ENCODE assay signal across 8 mouse cellular contexts in the genomic region with DNA sequence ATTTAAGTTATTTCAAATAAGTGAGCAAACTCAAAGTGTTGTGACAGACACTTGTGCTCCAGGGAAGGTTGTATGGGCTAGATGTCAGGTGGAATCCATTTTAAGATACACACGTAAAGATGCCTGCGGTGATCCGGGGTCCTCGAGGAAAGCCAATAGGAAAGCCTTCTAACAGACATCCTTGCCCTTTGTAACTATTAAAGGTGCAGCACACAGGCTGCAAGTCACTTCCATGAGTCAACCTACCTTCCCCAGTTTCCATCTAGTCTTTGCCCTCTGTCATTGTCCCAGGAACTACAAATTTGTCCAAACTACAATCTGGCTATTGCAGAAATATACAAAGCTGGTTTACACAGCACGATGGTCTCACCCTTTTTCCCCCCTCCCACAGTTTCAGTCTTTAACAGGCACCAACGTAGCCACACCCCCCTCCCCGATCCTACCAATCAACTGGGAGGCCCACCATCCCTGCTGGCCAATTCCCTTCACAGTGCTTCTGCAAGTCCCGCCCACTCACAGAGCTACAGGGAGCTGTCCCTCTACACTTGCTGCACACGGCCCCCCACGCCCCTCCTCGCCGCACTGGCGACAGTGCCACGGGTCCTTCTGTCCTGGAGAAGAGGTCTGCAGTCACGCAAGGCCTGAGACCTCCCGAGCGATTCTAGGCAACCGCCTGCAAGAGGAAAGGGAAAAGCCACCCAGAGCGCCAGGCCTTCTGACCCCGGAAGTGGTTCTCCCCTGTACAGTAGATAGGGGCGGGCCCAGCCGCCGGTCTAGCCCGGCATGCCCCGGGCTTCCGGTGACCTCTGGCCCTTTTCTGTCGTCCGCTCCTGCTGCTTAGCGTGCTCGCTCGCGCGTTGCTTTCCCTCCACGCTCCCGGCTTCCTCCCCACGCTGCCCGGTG. TPM values are rescaled to one million over a fixed set of nuclear protein-coding genes. Genes with fewer than 3 reads are reported as not detected.
DNase-seq lines count a peak whose midpoint lies in the region; ATAC-seq lines count a peak whose summit lies in the region.

TSS of gene Tomm70a (plus strand) at position 791 of the 903 bp plus-strand sequence.

- peak; percentile 97 for ATAC-seq in heart, embryonic 13.5 days (ENCODE audit: extremely low read depth, insufficient number of reproducible peaks, low FRiP score, low TSS enrichment)
- ATAC-seq in liver, embryonic 12.5 days: peak; percentile 99
- ATAC-seq in stomach, embryonic 15.5 days (ENCODE audit: insufficient read depth, low FRiP score, low read depth): peak; percentile 99

- WGBS in heart, embryonic 13.5 days: under 1% methylated on average over 37 of the region's 37 CpGs
- WGBS in liver, embryonic 12.5 days (ENCODE audit: insufficient replicate concordance): under 1% methylated on average over 36 of the region's 37 CpGs
- WGBS in stomach, embryonic 15.5 days: under 1% methylated on average over 37 of the region's 37 CpGs

- H3K9me3 ChIP-seq in heart, embryonic 13.5 days: no peaks in the 10 kb centered on the region
- no peaks in the 10 kb centered on the region for H3K9me3 ChIP-seq in liver, embryonic 12.5 days (replicated peaks)
- H3K9me3 ChIP-seq in stomach, embryonic 15.5 days: no peaks in the 10 kb centered on the region

- no peaks in the 10 kb centered on the region for H3K36me3 ChIP-seq in heart, embryonic 13.5 days
- H3K36me3 ChIP-seq in liver, embryonic 12.5 days: peaks cover 6% of the 10 kb centered on the region
- no peaks in the 10 kb centered on the region for H3K36me3 ChIP-seq in stomach, embryonic 15.5 days

- peak within 1 kb of the TSS; percentile 92 for H3K4me3 ChIP-seq in brown adipose tissue, adult 24 weeks (ENCODE audit: insufficient read depth, low read depth, low read length)
- H3K4me3 ChIP-seq in heart, embryonic 13.5 days: peak within 1 kb of the TSS; percentile 99
- peak within 1 kb of the TSS; percentile 97 for H3K4me3 ChIP-seq in liver, embryonic 12.5 days
- H3K4me3 ChIP-seq in stomach, embryonic 15.5 days (replicated peaks): peak within 1 kb of the TSS; percentile 99

- DNase-seq in CD4-positive, CD25-positive, alpha-beta regulatory T cell, adult 2 months (ENCODE audit: low read depth, low spot score): peak; percentile 93
- DNase-seq in fat pad, adult 2 months (ENCODE audit: extremely low read depth, low read depth, low spot score): peak; percentile 67
- DNase-seq in kidney, postnatal 10 days: peak; percentile 96
- peak; percentile 85 to 89 for DNase-seq in natural killer cell, adult 2 months (ENCODE audit: low spot score in 2 of 2)

- peak within 1 kb of the TSS; percentile 87 for H3K27ac ChIP-seq in brown adipose tissue, adult 24 weeks (replicated peaks; ENCODE audit: low read depth, low read length)
- peak within 1 kb of the TSS; percentile 95 for H3K27ac ChIP-seq in heart, embryonic 13.5 days (replicated peaks)
- H3K27ac ChIP-seq in liver, embryonic 12.5 days: peak within 1 kb of the TSS; percentile 88
- H3K27ac ChIP-seq in stomach, embryonic 15.5 days: peak within 1 kb of the TSS; percentile 96

- peaks cover 8% of the 10 kb centered on the region for H3K4me1 ChIP-seq in brown adipose tissue, adult 24 weeks (ENCODE audit: control insufficient read depth, insufficient read depth, insufficient read length, low read length)
- H3K4me1 ChIP-seq in heart, embryonic 13.5 days: peaks cover 26% of the 10 kb centered on the region
- H3K4me1 ChIP-seq in liver, embryonic 12.5 days: peaks cover 30% of the 10 kb centered on the region
- H3K4me1 ChIP-seq in stomach, embryonic 15.5 days: peaks cover 12% of the 10 kb centered on the region

- peak within 1 kb of the TSS; percentile 99 for H3K9ac ChIP-seq in heart, embryonic 13.5 days
- H3K9ac ChIP-seq in liver, embryonic 12.5 days: peak within 1 kb of the TSS; percentile 96
- H3K9ac ChIP-seq in stomach, embryonic 15.5 days: peak within 1 kb of the TSS; percentile 100

- H3K4me2 ChIP-seq in heart, embryonic 13.5 days: peak within 1 kb of the TSS; percentile 83
- H3K4me2 ChIP-seq in liver, embryonic 12.5 days: peak within 1 kb of the TSS; percentile 82
- H3K4me2 ChIP-seq in stomach, embryonic 15.5 days: peak within 1 kb of the TSS; percentile 66

- H3K27me3 ChIP-seq in heart, embryonic 13.5 days (replicated peaks): peaks cover 8% of the 10 kb centered on the region; the same call in 1 of the 2 replicates
- peaks cover 7% of the 10 kb centered on the region for H3K27me3 ChIP-seq in liver, embryonic 12.5 days (replicated peaks)
- no peaks in the 10 kb centered on the region for H3K27me3 ChIP-seq in stomach, embryonic 15.5 days (replicated peaks)

RNA-seq across cellular contexts. Expression of gene Tomm70a, which starts in this region (rescaled TPM):
- polyA plus RNA-seq in brown adipose tissue, adult 24 weeks (2012; ENCODE audit: insufficient read depth, insufficient read length, missing spikeins): 34.9 and 35.8 TPM in 2 replicates
- 35.6 and 36.7 TPM in 2 replicates for polyA plus RNA-seq in heart, embryonic 13.5 days (2015; fragmentation: Nextera tagmentation; extraction: Ambion mirVana)
- polyA plus RNA-seq in liver, embryonic 12.5 days (2016; fragmentation: Nextera tagmentation; extraction: Ambion mirVana): 50.7 and 51.2 TPM in 2 replicates
- 44.7 and 45.7 TPM in 2 replicates for polyA plus RNA-seq in stomach, embryonic 15.5 days (2015; fragmentation: Nextera tagmentation; extraction: Ambion mirVana)

Comparison
In these comparisons a context has a peak if more than half of its experiments do, and no peak if none do; other contexts are left out.
1. Peak in every context shown above with its lines: DNase-seq, ATAC-seq, H3K4me3 ChIP-seq and H3K27ac ChIP-seq.